Mouse (Mus musculus): Measurements from ENCODE around the gene Arl6ip1.

DNA sequence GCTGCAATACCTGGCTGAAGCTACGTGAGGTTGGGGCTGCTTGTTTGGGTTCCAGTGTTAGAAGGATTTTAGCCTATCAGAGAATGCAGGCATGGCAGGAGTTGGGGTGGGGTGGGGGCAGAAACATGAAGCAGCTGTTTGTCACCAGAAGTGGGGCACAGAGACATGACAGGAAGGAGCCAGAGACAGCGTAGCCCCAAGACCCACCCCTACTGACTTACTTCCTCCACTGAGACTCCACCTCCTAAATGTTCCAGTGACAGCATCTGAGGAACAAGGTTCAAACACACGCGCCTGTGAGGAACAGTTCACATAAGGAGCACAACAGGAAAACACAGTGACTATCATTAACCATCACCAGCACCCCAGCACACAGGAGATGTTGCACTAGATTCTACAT lies 49.5 kb downstream of the Arl6ip1 start:
- no peak for TF ChIP-seq CTCF (conservative IDR thresholded peaks at IDR 0.05; ENCODE audit: insufficient read depth, insufficient read length, low read depth, low read length)
- TF ChIP-seq POLR2A (IDR thresholded peaks at IDR 0.05; ENCODE audit: low read depth, low read length) = no peak

All from kidney, adult 2 months (tissue).